Mouse (Mus musculus) cerebellum, postnatal 4 days (tissue): ENCODE measurements around the gene Fat1.

Experiments
- DNase-seq, 2 experiments: peaks; one replicate each; pipeline ENCODE4 v3.0.0; 2022; ENCODE audit warnings: low spot score in 2 of 2, mixed read lengths in 1 of 2

Gene Fat1

DNA sequence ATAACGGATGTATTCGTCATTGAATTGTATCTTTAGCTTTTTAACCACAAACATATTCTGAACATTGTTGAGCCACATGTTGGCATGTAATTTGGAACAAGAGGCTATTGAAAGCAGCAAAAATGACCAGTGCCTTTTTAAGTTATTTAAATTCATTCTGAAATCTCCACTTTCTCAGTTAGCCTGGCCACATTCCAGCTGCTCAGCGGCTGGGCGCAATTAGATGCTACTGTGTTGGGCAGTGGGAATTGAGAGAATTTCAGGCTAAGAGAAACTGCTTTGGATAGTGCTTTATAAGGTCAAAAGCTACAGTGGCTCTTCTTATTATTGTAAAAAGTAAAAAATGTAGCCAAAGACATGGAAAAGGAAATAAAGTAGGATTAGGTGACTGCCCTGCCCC lies 67.4 kb downstream of the Fat1 start:
- peak in 1 of 2 experiments; percentile 28 for DNase-seq

DNA sequence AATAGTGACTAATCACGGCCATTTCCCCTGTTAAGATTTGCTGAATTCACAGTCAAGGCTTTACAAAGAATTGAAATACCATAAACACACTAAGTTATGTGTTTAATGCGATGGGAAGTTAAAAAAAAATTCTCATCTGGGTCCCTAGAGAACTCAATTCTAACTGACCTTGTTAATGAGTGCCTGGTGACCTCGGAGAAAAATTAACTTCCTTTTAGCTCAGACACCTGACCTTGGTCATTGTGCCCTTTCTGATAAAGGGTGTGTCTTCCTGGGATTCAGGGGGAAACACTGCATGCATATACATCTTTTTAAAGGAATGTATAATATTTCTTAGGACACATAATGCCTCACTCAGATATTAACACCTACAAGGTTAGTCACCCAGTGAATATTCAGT lies 68.8 kb downstream of the Fat1 start:
- no peak for DNase-seq

DNA sequence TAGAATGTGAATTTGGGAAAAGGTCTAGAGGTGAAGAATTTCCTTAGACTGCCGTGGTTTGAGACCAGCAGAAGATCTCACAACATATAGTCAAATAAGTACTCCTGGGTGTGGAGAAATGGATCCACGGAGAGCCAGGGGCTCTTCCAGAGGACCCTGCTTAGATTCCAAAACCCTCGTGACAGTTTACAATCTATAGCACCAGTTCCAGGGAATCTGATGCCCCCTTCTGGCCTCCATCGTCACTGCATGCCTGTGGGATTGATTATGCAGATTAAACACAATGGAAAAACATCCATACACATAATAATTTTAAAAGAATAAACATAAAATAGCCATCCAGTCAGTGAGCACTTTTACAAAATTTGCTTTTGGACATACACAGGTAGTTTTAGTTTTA lies 75.4 kb downstream of the Fat1 start:
- DNase-seq = peak in 1 of 2 experiments; percentile 53

DNA sequence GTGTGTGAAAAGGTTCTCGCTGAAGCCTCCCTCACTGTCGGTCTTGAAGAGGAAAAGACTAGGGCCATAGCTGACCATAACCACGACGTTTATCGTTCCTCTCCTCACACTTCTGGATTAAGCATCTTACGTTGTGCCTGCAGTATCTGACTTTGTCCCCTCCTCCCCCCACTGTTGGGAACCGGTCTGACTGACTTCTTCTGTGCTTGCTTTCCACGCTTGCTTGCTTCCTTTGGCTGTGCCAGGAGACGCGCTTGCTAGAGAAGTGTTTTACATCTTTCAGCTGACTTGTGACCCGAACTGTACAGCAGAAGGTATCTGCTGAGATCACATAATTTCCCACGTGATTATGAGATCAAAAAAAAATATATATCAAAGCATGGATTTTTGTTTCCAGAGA lies 76.5 kb downstream of the Fat1 start:
- DNase-seq = no peak

DNA sequence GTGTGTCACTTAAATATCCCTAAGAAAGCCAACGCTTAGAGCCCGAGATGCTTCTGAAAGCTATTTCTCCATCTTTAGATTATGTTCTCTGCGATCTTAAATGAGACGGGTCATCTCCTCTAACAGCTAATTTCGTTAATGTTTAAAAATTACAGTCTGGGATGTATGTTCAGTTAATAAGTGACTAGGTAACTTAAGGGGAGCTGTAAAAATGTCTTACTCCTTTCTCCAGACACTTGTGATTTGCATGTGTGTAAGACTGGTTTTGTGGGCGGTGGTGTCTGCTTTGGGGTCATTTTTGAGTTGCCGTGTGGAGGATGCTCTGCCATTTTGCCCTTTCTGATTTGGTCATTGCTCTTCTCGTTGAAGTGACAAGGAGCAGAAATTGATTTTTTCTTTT lies 78.6 kb downstream of the Fat1 start:
- DNase-seq = no peak

DNA sequence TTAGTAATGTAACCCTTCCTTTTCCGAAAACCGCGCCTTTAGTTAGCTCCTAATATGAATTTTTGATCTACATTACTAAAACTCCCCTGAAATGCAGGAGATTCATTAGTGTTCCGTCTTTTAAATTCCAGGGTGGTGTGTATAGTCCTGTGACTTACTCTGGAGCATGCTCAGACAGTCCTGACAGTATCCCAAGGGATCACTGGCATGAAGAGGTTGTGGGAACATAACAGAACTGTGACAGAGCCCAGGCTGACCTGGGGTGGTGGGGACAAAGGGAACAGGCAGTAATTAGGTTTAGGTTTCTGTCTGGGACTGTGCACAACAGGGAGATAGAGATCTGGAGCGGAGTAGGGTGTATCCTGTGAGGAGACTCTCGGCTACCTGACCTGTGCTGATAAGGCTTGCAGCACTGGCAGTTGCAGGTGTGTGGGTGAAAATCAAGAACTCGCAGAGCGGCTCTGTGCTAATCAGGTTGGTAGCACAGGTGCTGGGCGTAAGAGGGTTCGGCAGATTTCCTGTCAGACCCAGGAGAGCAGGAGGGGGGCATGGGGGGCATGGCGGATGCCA lies 79.3 kb downstream of the Fat1 start:
- DNase-seq = no peak

DNA sequence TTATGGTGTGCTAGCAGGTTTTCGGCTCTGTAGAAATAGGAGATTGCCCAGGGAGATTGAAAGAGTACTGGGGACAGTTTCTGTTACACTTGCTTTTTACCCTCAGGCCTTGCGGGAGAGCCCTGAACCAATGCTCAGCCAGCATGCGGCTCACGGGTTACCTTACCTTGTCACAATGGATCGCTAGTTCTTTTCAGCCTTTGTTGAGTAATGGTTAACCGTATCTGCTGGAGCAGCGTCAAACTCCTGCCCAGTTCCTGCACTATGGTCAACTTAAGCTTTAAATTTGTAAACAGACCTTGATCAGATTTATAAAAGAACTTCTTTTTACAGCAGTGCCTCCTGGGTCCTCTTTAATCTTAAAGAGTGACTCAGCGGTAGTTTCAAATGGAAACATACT lies 80.6 kb downstream of the Fat1 start:
- DNase-seq = no peak

DNA sequence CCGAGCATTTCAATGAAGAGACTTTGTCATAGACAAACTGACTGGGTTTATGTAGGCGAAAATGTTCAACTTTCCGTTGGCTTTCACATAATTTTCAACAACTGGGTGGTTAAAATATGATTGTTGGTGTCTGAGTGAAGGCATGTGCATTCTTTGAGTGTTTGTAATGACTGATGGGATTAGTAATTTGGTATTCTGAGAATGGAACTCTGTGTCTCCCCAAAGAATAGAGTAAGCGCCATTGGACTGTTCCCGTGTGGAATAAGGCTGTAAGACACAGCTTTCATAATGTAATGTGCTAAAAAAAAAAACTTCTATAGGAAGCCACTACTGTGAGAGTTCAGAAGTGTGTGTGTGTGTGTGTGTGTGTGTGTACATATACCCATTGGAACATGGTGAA lies 84.0 kb downstream of the Fat1 start:
- no peak for DNase-seq

DNA sequence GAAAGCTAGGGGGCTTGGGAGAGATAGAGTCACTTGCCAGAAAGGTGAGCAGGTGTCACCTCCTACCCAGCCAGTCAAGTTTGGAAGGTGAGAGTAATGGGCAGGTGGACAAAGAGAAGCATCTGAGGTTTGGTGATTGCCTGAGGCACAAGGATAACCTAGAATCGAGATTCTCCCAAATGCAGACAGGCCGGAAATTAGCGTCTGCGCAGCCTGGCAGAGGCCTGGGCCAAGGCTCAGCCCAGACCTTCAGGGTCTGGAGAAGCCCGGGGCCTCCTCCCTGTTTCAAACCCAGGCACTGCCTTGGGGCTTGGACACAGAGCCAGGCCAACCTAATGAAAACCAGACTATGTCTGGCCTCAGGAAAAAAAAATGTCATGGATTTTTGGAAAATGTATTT lies 85.9 kb downstream of the Fat1 start:
- DNase-seq = peak in 1 of 2 experiments; percentile 17

DNA sequence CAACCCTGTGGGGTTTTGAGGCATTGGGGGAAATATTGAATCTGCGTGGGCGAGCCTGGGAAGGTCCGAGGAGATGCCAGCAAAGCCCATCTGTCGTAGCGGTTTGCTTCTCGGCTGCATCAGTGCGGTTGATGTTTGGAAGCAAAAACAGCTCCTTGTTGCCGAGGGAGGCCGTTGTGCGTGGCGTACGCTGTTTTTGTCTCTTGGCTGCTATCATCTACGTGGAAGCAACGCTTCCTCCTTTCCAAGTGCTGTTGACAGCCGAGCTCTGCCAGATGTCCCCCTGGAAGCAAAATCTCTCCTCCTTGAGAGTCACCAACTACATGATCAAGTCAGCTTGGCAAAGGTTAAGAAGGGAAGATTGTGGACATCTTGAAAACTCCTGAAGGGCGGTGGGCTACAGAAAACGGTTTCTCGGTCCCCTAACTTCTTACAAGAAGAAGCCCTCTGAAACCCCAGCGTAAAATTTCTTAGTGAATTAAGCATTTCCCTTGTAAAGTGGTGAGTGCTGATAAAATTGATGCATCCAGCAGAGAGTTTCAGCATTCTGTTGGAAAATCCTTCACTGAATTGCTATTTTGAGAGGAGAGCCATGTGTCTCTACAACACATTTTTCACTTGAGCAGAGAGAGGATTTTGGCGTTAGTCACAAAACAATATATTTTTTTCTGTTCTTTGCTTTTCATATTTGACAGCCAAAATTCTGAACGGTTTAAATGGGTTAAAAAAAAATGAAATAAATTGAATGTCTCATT lies 86.8 kb downstream of the Fat1 start:
- peak in 1 of 2 experiments; percentile 30 for DNase-seq

DNA sequence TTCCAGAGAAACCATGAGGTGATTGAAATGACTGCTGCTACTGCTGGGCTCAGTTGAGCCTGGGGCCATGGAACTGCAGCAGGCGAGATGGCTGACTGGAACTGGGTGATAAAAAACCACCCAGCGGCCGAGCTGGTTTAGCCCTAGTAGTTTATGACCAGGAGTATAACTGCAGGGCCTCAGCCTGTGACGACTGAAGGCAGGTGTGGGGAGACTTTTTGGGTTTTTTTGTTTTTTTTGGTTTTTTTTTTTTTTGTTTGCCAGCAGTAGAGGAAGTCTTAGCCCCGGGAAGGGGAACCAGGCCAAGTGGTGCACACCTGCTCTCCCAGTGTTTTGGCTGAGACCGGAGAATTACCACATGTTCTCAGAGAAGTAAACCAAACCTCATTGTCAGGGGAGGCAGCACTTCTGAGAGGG lies 92.8 kb downstream of the Fat1 start:
- DNase-seq = no peak

DNA sequence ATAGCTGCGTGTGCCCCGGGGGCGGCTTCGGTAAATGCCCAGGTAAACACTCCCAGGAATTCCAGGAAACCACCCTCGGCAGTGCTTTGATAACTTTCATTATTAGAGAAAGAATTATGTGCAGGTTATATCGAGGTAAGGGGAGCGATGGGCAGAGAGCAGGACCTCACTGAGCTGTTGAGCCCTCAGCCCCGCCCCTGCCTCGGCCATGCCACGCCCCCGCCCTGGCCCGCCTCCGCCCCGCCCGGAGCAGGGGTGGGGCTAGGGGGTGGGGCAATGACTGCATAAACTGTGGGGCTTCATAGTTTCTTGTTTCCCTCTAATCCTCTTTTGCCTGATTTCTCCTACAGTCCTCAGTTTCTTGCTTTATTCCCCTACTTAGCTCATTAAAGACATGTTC lies 103.1 kb downstream of the Fat1 start:
- DNase-seq = no peak

DNA sequence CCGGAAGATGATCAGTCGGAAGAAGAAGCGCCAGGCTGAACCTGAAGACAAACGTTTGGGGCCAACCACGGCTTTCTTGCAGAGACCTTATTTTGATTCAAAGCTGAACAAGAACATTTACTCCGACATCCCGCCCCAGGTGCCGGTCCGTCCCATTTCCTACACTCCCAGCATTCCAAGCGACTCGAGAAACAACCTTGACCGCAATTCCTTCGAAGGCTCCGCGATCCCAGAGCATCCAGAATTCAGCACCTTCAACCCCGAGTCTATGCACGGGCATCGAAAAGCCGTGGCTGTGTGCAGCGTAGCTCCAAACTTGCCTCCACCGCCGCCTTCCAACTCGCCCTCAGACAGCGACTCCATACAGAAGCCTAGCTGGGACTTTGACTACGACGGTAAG lies 108.9 kb downstream of the Fat1 start:
- DNase-seq = no peak

DNA sequence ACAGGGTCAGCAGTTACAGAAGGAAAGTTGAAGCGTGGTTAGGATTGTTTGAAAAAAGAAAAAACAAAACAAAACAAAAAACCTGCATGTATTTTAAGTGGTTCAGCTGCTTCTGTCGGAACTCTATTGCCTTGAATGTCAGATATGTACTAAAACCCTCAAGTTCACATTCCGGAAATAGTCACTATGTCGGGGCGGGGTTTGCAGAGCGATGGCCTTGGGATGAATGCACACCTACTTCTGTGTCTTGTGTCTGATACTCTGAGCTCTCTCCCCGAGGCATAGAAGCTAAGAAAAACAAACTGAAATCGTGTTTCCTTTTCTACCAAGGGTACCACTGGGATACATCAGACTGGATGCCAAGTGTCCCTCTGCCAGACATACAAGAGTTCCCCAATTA lies 115.2 kb downstream of the Fat1 start:
- DNase-seq = no peak

DNA sequence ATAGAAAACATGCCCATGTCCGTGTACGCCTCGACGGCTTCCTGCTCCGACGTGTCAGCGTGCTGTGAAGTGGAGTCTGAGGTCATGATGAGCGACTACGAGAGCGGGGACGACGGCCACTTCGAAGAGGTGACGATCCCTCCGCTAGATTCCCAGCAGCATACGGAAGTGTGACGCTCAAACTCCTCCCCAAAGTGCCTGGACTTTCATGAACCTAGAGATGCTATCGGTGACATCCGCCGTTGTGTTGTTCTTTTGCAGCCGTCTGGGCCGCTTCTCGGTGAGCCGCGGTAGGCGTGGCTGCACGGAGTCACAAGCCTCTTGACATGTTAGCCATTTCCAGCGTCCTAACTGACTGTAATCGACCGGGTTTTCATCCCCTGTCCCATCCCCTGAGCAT lies 116.0 kb downstream of the Fat1 start:
- DNase-seq = no peak

DNA sequence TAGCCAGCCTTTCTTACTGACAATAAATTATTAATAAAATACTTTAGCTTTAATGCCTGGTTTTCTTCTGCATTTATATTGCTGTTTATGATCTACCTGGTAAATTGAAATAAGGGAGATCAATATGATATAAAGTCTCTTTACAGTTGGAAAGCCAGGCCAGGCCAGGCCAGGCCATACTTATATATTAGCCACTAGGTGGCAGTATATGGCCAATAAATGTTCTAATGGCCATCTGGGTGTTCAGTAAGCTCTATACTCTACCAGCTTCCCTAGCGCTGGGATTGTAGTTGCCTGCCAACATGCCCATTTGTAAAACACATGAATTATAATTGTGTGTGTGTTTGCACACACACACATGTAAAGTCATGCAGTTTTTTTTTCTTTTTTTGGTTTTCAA lies 117.0 kb downstream of the Fat1 start:
- no peak for DNase-seq

DNA sequence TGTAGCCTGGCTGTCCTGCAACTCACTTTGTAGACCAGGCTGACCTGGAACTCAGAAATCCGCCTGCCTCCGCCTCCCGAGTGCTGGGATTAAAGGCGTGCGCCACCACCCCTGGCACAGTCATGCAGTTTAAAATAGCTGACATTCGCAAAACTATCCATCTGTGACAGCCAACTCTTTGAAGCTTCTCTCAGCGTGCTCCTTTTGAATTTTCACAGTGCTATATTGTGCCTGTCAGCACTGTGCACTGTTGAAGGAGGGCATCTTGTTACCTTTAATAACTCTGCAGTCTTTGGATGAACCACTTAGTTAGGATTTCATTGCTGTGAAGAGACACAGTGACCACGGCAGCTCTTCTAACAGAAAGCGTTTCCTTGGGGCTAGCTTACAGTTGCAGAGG lies 117.4 kb downstream of the Fat1 start:
- no peak for DNase-seq

DNA sequence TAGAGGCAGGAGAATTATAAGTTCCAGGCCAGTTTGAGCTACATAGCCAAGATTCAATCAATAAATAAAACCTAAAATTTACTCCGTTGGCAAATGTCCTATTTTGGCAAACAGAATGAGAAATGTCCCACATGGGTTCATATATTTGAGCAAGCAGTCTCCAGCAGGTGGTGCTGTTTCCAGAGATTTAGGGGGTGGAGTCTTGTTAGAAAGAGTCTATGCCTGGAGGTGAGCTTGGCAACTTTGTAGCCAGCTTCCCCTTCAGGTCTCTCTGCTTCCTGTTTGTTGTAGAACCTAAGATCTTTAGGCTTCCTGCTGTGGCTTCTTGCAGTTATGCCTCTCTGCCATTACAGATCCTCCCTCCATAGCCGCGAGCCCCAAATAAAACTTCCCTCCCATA lies 120.3 kb downstream of the Fat1 start:
- no peak for DNase-seq

DNA sequence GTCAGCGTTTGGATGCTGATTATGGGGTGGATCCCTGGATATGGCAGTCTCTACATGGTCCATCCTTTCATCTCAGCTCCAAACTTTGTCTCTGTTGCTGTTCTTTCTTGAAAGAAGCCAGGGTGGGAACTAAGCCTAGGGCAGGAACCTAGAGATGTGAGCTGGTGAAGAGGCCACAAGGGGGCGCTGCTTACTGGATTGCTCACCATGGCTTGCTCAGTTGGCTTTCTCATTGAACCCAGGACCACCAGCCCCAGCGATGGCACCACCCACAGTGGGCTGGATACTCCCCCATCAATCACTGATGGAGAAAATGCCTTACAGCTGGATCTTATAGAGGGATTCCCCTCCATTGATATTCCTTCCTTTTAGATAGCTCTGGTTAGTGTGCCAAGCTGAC lies 121.6 kb downstream of the Fat1 start:
- no peak for DNase-seq

DNA sequence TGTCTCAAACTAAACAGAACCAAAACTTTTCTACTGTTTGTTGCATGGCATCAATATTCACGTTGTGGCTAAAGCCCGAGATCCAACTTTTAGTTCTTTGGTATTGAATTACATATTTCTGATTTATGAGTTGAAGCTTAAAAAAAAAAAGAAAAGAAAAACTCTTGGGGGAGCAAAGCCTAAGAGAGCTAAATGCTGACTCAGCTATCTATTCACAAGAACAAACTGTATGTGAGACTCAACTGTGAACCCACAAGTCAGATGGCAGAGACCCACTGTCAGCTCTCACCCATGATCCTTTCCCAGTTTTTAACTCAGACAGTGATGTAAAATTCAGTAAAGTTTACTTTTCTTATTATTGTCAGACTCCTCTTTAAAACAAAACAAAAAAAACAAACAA lies 124.8 kb downstream of the Fat1 start:
- no peak for DNase-seq

DNA sequence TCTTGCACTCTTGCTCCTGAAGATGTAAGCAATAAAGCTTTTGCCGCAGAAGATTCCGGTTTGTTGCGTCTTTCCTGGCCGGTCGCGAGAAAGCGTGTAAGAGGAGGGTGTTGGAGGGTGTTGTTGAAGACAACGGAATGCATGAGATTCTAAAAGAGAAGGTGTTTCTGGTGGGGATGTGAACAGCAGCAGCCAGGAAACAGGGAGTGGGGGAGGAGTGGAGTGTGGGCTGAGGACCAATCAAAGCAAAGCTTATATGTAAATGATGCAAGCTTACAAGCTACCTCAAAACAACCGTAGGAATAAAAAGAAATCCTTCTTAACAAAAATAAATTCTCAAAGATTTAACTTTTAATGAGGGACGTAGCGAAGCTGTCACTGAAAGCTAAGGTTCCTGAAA lies 127.1 kb downstream of the Fat1 start:
- DNase-seq = no peak

DNA sequence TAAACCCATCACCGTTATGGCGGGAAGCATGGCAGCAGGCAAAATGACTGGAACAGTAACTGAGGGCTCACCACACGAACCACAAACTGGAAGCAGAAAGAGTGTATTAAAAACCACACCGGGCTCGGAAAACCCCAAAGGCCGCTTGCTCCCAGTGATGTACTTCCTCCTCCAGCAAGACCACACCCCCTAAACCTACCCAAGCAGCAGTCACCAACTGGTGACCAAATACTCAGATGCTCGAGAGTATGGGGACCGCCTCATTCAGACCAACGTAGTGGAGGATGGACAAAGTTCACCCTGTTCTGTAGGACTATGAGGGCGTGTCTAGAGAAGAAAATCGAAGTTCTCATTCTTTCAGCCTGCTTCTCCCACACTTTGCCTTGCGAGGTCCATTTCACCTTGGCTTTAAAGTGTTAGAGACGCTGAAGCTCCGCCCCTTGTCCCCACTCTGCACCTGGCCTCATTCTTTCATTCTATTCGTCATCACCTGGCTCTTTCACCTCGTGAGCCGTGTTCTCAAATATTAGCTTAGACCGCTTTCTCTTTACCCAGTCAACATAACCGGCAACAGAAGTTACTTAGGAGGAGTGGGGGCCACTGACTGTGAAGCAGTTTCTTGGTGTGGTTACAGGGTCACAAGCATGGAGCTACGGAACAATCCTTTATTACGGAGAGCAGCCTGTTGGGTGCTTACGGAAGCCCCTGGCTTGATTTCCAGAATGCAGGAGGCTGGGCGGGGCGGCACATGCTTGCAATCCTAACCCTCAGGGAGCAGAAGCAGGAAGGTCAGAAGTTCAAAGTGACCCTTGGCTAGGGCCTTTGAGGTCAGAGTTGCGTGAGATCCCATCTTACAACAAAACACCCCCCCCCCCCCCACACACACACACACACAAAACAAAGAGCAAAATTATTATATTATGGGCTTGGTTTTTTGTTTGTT lies 128.0 kb downstream of the Fat1 start:
- DNase-seq = no peak
